Mouse (Mus musculus): ENCODE data around the gene Vmn1r148.
"Not testable (repeated sequence)": the region's sequence is repeated elsewhere in the genome, so short reads cannot be mapped to it uniquely, and the experiment has no call there.

Vmn1r148 gene

GRCm38 (mm10) chr7:22413283-22413682, at the start of gene Vmn1r148:
Vmn1r148 (plus strand) TSS chr7:22413583.
- DNase-seq, result not testable (repeated sequence)

- DNase-seq, result not testable (repeated sequence)
Measured at GRCm38 (mm10) chr7:22370939-22371338, 42.4 kb upstream of the Vmn1r148 start, which contains the start of gene Gm8660. Gm8660 (minus strand) TSS chr7:22371039.

- DNase-seq, result not testable (repeated sequence)
Measured at GRCm38 (mm10) chr7:22438129-22438528, 24.7 kb downstream of the Vmn1r148 start, which contains the start of gene Vmn1r149. Vmn1r149 (minus strand) TSS chr7:22438229.

- not testable (repeated sequence) for DNase-seq
Measured at GRCm38 (mm10) chr7:22463975-22464374, 50.6 kb downstream of the Vmn1r148 start, which contains the start of gene Gm10665. Gm10665 (minus strand) TSS chr7:22464075.

Data from kidney, postnatal 4 days (tissue).